Mouse (Mus musculus): ENCODE data around the gene Tmc6.
"Not testable (repeated sequence)": the region's sequence is repeated elsewhere in the genome, so short reads cannot be mapped to it uniquely, and the experiment has no call there.

The Tmc6 gene

GRCm38 (mm10) chr11:117809407-117810311 lies 27.7 kb upstream of the Tmc6 start, which contains the start of the genes Gm20708 and Syngr2:
Gm20708 (plus strand) TSS chr11:117809668.
Syngr2 (plus strand) TSS chr11:117809668.
- no peak for DNase-seq

DNA sequence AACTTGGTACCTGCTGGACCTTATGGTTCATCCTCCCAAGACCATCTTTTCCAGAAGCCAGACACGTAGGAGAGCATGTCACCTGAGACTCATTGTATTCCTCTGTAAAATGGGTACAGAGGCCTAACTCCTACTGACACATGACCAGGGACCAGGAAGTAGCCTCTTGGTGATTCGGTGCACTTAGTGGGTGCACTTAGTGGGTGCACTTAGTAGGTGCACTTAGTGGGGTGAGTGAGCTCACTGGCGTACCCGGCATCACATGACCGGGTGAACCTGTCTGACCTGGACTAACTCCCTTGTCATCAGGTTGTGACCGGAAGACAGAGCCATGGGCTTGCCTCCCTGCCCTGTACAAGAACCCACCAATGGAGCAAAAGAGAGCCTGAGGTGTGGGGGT lies 24.8 kb upstream of the Tmc6 start:
- DNase-seq: no peak

DNA sequence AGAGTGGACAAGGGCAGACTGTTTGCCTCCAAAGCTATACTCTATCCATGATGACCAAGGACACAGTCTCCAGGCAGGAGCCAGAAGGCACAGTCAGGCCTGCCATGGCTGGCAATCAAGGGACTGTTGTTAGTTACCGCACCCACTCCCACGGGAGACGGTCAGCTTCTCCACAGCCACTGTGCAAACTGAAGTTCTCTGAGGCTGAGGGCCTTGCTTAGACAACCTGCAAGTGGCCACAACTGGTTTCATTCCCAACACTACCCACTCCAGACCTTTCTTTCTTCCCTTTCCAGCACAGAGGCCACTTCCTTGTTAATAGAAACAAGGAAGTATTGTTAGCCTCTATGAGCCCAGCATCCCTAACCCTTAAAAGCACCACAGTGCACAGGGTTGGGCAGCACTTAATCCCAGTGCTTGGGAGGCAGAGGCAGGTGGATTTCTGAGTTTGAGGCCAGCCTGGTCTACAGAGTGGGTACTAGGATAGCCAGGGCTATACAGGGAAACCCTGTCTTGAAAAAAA lies 21.2 kb upstream of the Tmc6 start:
- DNase-seq: no peak

DNA sequence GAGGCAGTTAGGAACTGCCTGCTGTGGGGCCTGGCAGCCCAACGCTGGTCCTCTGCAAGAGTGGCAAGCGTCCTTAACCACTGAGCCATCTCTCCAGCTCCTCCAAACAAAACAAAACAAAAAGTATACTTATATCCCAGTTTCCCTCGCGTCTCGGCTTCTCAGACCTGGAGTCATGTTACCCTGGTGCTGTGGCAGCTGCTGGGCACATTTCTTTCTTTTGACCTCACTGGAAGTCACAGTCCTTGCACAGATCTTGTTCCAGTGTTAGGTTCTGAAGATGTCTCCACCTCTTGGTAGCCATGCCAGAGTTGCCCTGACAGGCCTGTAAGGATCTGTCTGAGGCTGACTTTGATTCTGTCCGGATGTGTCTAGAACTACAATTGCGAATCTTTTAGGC lies 19.7 kb upstream of the Tmc6 start:
- no peak for DNase-seq

- DNase-seq: no peak
Measured at GRCm38 (mm10) chr11:117800038-117800437, 18.0 kb upstream of the Tmc6 start.

DNA sequence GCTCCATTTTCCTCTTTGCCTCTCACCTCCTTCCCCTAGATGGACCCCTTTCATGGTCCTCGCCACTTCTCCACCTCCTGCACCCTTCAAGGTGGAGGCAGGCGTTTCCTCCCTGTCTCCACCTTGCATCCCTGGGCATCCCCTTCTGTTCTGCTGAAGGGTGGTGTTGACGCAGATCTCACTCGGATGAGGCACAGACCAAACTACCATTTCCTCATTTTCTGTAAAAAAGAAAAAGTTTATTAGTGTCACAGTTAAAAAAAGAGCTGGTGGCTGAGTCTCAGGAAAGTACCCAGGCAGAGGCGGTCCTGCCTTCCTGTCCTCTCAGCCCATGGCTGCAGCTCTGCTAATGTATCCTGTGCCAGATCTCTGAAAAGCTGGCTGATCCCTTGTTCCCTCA lies 17.2 kb upstream of the Tmc6 start:
- no peak for DNase-seq

DNA sequence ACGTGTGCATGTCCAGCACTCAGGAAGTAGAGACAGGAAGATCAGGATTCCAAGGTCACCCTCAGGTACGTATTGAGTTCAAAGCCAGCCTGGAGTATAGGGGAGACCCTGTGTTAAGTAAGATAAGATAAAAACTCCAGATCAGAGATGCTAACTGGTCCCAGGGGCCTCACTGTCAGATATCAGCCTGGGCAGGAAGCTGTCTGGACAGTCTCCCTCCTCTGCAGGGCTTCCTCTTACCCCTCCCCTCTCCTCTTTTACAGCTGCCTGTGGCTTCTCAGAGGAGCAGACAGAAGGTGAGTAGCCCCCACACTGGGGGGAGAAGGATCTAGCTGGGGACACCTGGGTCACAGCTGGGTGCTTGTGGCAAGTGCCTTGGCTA lies 16.2 kb upstream of the Tmc6 start:
- no peak for DNase-seq

DNA sequence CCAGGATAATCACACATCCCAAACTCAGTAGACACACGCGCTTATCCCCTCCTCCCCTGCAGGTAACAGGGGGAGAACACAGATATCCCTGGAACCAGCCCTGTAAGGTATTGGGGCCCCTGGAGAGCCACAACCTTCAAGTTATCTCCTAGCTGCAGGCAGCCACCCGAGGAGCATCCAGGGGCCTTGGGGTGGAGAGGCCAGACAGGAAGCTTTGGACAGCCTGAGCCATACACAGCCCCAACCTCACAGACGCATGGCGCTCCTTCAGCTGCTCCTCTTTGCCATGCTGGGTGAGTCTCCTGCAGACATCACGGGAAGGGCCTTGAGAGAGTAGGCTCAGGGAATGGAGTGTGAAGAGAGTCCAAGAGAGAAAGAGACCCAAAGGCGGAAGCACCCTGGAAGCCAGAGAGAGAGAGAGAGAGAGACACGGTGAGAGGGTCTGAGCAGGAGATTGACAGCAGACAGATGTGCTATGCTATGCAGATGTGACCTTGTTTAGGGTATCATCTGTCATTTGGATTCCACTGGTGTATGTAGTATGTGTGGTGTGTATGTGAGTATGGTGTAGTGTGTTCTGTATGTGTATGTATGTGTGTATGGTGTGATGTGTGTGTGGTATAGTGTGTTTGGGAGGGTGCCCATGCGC lies 15.6 kb upstream of the Tmc6 start, which contains the start of gene 6030468B19Rik:
Gene 6030468B19Rik, plus strand, starts transcription at position 150 of the 649 bp plus-strand sequence.
- no peak for DNase-seq

- DNase-seq: no peak
Measured at GRCm38 (mm10) chr11:117796954-117797353, 15.0 kb upstream of the Tmc6 start.

GRCm38 (mm10) chr11:117794035-117794551 lies 12.1 kb upstream of the Tmc6 start:
- DNase-seq: no peak

DNA sequence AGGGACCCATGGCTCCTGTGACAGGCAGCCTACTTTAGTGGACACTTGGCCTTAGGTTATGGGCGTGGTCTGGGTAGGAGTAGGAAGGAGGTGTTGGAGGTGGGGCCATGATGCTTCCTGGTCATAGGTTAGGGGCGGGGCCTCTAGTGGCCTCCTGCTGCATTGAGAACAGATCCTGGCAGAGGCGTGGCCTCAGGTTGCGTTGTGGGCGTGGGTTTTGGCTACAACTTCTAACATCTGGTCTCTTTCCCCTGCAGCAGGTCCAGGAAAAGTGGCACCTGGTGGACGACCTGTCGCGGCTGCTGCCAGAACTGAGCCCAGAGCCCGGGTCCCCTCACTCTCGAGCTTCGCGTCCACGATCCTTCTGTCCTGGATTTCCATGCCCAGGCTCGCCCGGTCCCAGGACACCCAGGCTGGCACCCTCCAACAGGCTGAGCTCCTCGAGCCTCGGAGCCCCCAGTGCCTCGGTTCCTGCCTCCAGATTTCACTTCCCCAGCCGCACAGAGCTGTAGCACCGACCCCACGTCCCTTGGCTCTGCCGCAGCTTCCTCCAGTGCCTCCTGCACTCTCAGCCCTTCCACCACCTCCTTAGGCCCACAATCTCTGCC lies 10.4 kb upstream of the Tmc6 start:
- no peak for DNase-seq

DNA sequence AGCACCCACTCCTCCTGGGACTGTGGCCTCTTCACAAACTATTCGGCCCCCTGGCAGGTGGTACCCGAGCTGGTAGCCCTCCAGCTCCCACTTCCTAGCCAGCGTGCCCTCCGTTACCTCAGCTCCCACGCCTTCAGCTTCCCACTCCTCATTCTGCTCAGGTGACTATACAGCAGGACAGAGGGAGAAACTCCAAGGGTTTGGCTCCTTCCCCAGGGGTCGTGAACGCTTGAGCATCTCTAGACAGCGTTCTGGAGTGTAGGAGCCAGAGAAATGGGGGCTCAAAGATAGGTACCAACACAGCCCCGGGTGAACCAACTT lies 9.4 kb upstream of the Tmc6 start:
- DNase-seq: no peak

DNA sequence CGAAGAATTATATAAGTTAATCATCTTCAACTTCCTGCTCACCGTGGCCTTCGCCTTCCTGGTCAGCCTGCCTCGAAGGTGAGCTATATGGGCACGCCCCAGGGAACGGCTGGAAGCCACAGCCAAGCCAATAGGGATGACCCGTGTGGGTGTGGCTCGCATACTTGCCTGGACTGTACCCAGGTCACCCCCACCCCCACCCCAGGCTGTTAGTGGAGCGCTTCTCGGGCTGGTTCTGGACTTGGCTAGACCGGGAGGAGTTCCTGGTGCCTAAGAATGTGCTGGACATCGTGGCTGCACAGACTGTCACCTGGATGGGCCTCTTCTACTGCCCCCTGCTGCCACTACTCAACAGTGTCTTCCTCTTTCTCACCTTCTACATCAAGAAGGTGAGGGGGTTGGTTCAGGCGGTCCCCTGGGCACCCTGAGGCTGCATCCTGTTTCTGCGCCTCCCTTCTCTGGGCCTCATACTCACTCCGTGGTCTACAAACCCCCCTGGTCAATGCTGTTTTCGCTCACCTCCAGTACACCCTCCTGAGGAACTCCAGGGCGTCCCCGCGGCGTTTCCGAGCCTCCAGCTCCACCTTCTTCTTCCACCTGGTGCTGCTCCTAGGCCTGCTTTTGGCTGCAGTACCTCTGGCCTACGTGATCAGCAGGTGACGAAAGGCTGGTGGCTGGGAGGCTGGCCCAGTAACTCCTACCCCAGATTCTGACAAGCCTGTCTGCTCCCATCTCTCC lies 8.9 kb upstream of the Tmc6 start:
- no peak for DNase-seq

DNA sequence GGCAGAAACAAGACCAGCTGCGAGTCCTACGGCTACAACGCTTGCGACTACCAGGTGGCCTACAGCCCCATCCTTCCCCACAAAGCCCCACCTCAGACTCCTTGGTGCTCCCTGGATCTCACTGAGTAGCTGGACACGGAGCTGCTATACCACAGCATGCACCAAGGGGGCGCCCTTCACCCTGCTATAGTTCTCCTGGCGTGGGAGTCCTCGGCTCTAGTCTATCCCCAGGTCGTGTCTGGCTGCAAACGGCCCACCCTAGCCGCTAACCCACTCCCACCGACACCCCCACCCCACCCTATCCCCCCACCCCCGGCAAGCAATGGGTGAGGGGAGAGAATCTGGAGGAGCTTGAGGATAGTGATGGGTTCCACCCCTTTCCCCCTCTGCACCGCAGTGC lies 8.3 kb upstream of the Tmc6 start:
- peak; percentile 45 for DNase-seq

- DNase-seq: not testable (repeated sequence)
Measured at GRCm38 (mm10) chr11:117788481-117788880, 6.5 kb upstream of the Tmc6 start.

DNA sequence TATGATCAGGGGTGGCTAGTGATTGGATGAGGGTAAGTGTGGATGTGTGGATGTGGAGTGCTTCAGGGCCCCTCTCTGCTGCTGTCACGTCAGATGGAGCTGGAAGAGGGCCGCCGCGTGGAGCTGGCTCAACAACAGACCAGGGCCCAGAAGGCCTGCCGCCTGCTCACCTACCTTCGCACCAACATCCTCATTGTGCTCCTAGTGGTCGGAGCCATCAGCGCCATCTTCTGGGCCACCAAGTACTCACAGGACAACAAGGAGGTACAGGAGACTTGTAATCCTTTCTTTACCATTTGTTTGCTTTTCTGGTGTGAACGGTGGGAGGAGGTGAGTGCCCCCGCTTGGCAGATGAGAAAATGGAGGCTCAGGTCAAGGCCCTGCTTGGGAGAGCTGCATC lies 4.3 kb upstream of the Tmc6 start:
- peak; percentile 76 for DNase-seq

DNA sequence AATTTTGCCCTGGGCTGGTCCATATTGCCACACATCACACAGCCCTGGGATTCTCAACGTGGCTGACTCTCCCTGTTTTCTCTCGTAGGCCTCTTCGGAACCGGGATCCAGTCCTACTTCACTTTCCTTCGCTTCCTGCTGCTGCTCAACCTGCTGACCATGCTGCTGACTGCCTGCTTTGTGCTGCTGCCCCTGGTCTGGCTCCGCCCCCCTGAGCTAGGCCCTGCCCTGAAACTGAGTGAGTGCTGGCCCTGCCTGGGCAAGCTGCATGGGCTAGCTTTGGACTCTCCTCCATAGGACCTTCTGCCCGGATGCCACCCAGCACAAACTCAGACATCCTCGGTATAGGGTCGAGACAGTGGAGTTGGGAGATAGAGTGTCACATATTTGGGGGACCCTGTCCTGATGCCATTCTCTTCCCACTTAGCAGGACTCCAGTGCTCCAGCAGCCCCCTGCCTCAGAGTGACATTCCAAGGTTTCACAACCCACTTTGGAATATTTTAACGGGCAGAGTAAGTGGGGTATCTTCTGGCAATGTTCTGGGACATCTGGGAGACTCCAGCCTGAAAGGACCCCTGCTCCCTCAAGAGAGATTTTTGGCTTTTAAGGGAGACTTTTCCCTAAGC lies 1.8 kb upstream of the Tmc6 start:
- DNase-seq: no peak

DNA sequence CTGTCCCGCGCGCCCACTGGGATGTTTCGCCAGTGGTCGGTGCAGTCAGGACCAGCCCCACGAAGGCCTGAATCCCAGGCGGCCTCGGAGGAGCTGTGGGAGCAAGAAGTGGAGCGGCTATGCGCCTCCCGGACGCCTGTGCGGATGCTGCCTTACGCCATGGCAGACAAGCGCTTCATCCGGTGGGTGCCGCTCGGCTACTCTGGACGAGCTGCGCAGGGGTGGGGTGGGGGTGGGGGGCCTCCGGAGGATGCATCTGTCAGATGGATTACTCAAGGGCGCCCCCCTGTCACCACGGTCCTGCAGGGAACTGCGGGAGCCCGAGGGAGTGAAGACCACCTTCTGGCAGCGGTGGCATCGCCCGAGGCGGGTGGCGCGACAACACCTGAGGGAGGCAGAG lies 1.1 kb upstream of the Tmc6 start:
- no peak for DNase-seq

GRCm38 (mm10) chr11:117782705-117783034 lies 672 bp upstream of the Tmc6 start:
- DNase-seq: no peak

GRCm38 (mm10) chr11:117781199-117781821 lies 688 bp downstream of the Tmc6 start:
- DNase-seq: no peak

DNA sequence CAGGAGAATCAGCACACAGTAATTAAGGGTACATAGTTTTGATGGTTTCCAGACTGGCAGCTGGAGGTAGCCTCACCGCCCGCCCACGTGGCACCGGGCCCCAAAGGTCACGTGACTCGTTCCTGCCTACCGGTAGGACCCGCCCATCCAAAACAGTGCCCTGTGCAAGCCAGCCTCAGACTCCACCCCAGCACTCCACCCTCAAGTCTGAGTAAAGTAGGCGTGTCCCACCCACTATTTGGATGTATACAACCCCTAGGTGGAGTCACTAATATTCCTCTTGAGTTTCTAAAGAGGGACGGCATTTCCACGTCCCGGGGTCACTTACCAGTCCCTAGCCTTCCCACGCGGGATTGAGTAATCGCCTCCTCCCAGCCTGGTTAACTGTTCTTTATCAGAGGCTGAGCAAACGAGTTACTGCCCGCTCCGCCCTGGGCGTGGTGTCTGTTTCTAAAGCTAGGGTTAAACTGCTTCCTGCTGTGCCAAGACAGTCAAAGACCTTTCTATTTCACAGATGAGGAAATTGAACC lies 1.4 kb downstream of the Tmc6 start:
- DNase-seq: no peak

DNA sequence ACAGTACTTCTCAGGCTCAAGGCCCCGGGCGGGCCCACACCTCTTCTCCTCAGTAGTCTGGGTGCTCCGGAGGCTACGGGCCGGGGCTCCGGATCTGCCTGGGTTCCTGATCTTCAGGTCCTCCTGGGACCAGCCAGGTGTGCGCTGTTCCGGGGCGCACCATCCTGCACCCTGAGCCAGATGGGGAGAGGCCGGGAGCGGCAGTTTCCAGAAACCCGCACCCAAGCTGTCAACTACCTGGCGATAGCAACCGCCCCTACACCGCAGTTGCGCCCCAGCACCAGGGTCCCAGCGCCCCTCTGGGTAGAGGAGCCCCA lies 1.8 kb downstream of the Tmc6 start:
- no peak for DNase-seq

Measured in cerebellum, adult 9-10 months (tissue).